Mouse (Mus musculus) heart, embryonic 14.5 days (tissue): ENCODE measurements around the gene Olfr725. TPM values are rescaled to one million over a fixed set of nuclear protein-coding genes. Genes with fewer than 3 reads are reported as not detected.

Source experiments
- ATAC-seq: fragments of 200-750 bp; cut with Nextera tagmentation; 2 replicates; pipeline ENCODE4 v1.8.0; 2017; ENCODE audit warnings: low read depth, moderate TSS enrichment; ENCODE audit not compliant: insufficient number of reproducible peaks, insufficient read depth, low FRiP score
- H3K27ac ChIP-seq, 2 experiments: fragments of 200-500 bp in 1 of 2; fragments of 300-500 bp in 1 of 2; sonication (generic) in 1 of 2; replicated peaks in 1 of 2; 2 replicates each; pipeline ENCODE4 v1.5.1; 2012 to 2014; ENCODE audit warnings: low read depth in 2 of 2, low read length in 2 of 2, control low read depth in 1 of 2, mild to moderate bottlenecking in 1 of 2, mixed read lengths in 1 of 2; ENCODE audit not compliant: control insufficient read depth in 1 of 2, insufficient read depth in 1 of 2
- H3K27me3 ChIP-seq: fragments of 300-500 bp; sonication (generic); 2 replicates; pipeline ENCODE4 v1.6.1; 2014; ENCODE audit warnings: mild to moderate bottlenecking, low read length, control low read depth; ENCODE audit not compliant: control insufficient read depth, insufficient read depth
- H3K36me3 ChIP-seq: fragments of 300-500 bp; sonication (generic); 2 replicates; pipeline ENCODE4 v1.6.1; 2014; ENCODE audit warnings: mild to moderate bottlenecking, control low read depth, low read length, mixed read lengths; ENCODE audit not compliant: control insufficient read depth, insufficient read depth
- H3K4me1 ChIP-seq, 2 experiments: fragments of 200-500 bp in 1 of 2; fragments of 300-500 bp in 1 of 2; sonication (generic) in 1 of 2; 2 replicates each; pipeline ENCODE4 v1.6.1; 2012 to 2014; ENCODE audit warnings: low read length in 2 of 2, control low read depth in 1 of 2, mixed read lengths in 1 of 2; ENCODE audit not compliant: control insufficient read depth in 2 of 2, insufficient read depth in 2 of 2
- H3K4me2 ChIP-seq: fragments of 300-500 bp; sonication (generic); 2 replicates; pipeline ENCODE4 v1.6.1; 2014; ENCODE audit warnings: mild to moderate bottlenecking, low read length
- H3K4me3 ChIP-seq, 2 experiments: fragments of 200-500 bp in 1 of 2; fragments of 300-500 bp in 1 of 2; sonication (generic) in 1 of 2; 2 replicates each; pipeline ENCODE4 v1.5.1; 2012 to 2014; ENCODE audit warnings: low read length in 2 of 2, mild to moderate bottlenecking in 2 of 2, control low read depth in 1 of 2, low read depth in 1 of 2, moderate library complexity in 1 of 2; ENCODE audit not compliant: control insufficient read depth in 1 of 2, insufficient read depth in 1 of 2
- H3K9ac ChIP-seq: fragments of 300-500 bp; sonication (generic); 2 replicates; pipeline ENCODE4 v1.6.1; 2014; ENCODE audit warnings: mild to moderate bottlenecking, low read length
- H3K9me3 ChIP-seq: fragments of 300-500 bp; sonication (generic); 2 replicates; pipeline ENCODE4 v1.6.1; 2016; ENCODE audit warnings: low read length, control low read depth; ENCODE audit not compliant: control insufficient read depth
- WGBS: fragments of 180-500 bp; shearing (Covaris S2); extraction: QIAGEN DNeasy Blood & Tissue Kit; methylation state at CpG from one replicate; pipeline ENCODE4 v1.1.7; 2014; 5-methylcytosine and 5-hydroxymethylcytosine counted together
- polyA plus RNA-seq: library from polyadenylated mRNA; unstranded; fragments of >200 nt; fragmentation: Nextera tagmentation; extraction: Ambion mirVana; gene quantifications from 2 replicates; pipeline ENCODE4 v1.2.1, GENCODE M21; 2014

Gene Olfr725
- polyA plus RNA-seq, 1 experiment from 2014 or later, result not detected

DNA sequence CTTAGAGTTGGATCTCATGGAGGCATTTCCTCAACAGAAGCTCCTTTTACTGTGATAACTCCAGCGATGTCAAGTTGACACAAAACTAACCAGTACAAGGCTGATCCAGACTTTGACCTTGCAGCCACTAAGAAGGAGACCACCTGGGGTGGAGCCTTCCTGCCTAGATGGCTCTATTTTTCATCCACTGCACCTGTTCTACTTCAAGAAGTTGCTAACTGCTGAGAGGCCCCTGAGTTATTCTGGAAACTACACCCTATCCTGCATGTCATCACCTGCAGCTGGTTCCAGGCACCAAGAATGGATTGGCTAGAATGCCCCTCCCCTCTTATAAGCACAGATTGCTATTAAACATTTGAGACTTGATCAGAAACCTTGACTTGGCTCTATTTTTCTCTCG, 13.8 kb downstream of the Olfr725 start:
- WGBS, result 61% methylated on average over 2 of the region's 2 CpGs

More for the DNA sequence above, 13.8 kb downstream of the Olfr725 start:
- Histone ChIP-seq H3K27ac (no peak overlapping the region), H3K9ac (no peak overlapping the region), H3K4me3 (no peak overlapping the region), H3K36me3 (no peaks in the 10 kb centered on the region), H3K4me2 (no peak overlapping the region), H3K27me3 (no peaks in the 10 kb centered on the region), H3K9me3 (no peaks in the 10 kb centered on the region), H3K4me1 (no peaks in the 10 kb centered on the region)
- ATAC-seq, result no peak

Other genes starting within 250 kb of the Olfr725 start
- not detected in 2 replicates for gene Olfr722, start 138.4 kb downstream of the Olfr725 start, polyA plus RNA-seq
- gene Olfr723, start 108.6 kb downstream of the Olfr725 start, polyA plus RNA-seq, result not detected in 2 replicates
- not detected in 2 replicates for gene Olfr724, start 77.1 kb downstream of the Olfr725 start, polyA plus RNA-seq
- not detected in 2 replicates for gene Olfr726, start 50.6 kb upstream of the Olfr725 start, polyA plus RNA-seq
- not detected in 2 replicates for gene Olfr727, start 82.8 kb upstream of the Olfr725 start, polyA plus RNA-seq
- gene Olfr728, start 102.3 kb upstream of the Olfr725 start, polyA plus RNA-seq, result not detected in 2 replicates
- not detected in 2 replicates for gene Olfr729, start 112.5 kb upstream of the Olfr725 start, polyA plus RNA-seq
- not detected in 2 replicates for gene Olfr730, start 147.8 kb upstream of the Olfr725 start, polyA plus RNA-seq
- gene Olfr731, start 201.5 kb upstream of the Olfr725 start, polyA plus RNA-seq, result not detected in 2 replicates
- gene Olfr732, start 243.8 kb upstream of the Olfr725 start, polyA plus RNA-seq, result not detected in 2 replicates